Mouse (Mus musculus): ENCODE results near the gene Tm4sf19.

The Tm4sf19 gene

GRCm38 (mm10) chr16:32400267-32400666, at the start of gene Tm4sf19:
Tm4sf19 (plus strand) TSS chr16:32400506.
- DNase-seq: no peak

GRCm38 (mm10) chr16:32350776-32351175, 49.5 kb upstream of the Tm4sf19 start:
- DNase-seq: no peak

- DNase-seq: no peak
These were observed 36.8 kb upstream of the Tm4sf19 start for GRCm38 (mm10) chr16:32363530-32363929.

- DNase-seq: peak; percentile 46
These were observed 29.0 kb upstream of the Tm4sf19 start for GRCm38 (mm10) chr16:32371351-32371750.

- no peak for DNase-seq
These were observed 20.7 kb upstream of the Tm4sf19 start for GRCm38 (mm10) chr16:32379575-32379974.

GRCm38 (mm10) chr16:32382901-32383300, 17.4 kb upstream of the Tm4sf19 start:
- DNase-seq: no peak

GRCm38 (mm10) chr16:32384885-32385284, 15.4 kb upstream of the Tm4sf19 start:
- DNase-seq: no peak

- DNase-seq: no peak
These were observed 13.5 kb upstream of the Tm4sf19 start for GRCm38 (mm10) chr16:32386826-32387225.

GRCm38 (mm10) chr16:32389049-32389448, 11.3 kb upstream of the Tm4sf19 start:
- DNase-seq: no peak

GRCm38 (mm10) chr16:32389841-32390240, 10.5 kb upstream of the Tm4sf19 start:
- no peak for DNase-seq

- no peak for DNase-seq
These were observed 9.4 kb upstream of the Tm4sf19 start for GRCm38 (mm10) chr16:32390882-32391281.

GRCm38 (mm10) chr16:32395679-32396540, 4.4 kb upstream of the Tm4sf19 start:
- DNase-seq: no peak

- no peak for DNase-seq
These were observed 3.8 kb upstream of the Tm4sf19 start for GRCm38 (mm10) chr16:32396541-32396835.

- no peak for DNase-seq
These were observed 2.1 kb upstream of the Tm4sf19 start for GRCm38 (mm10) chr16:32398206-32398605.

GRCm38 (mm10) chr16:32401335-32401965, 1.1 kb downstream of the Tm4sf19 start:
- no peak for DNase-seq

- DNase-seq: no peak
These were observed 2.5 kb downstream of the Tm4sf19 start for GRCm38 (mm10) chr16:32402818-32403217.

GRCm38 (mm10) chr16:32405716-32406115, 5.4 kb downstream of the Tm4sf19 start:
- no peak for DNase-seq

GRCm38 (mm10) chr16:32406671-32407070, 6.4 kb downstream of the Tm4sf19 start:
- DNase-seq: no peak

GRCm38 (mm10) chr16:32407730-32408129, 7.4 kb downstream of the Tm4sf19 start:
- no peak for DNase-seq

- DNase-seq: no peak
These were observed 17.2 kb downstream of the Tm4sf19 start for GRCm38 (mm10) chr16:32417457-32417856.

- DNase-seq: peak; percentile 93
These were observed 19.5 kb downstream of the Tm4sf19 start, which contains the start of gene Tctex1d2 for GRCm38 (mm10) chr16:32419517-32420483. Tctex1d2 (plus strand) TSS chr16:32419702.

- no peak for DNase-seq
These were observed 27.2 kb downstream of the Tm4sf19 start for GRCm38 (mm10) chr16:32427506-32427905.

GRCm38 (mm10) chr16:32430474-32431046, 30.3 kb downstream of the Tm4sf19 start, which contains the start of gene Pcyt1a:
Pcyt1a (plus strand) TSS chr16:32430921.
- peak; percentile 90 for DNase-seq
